Mouse (Mus musculus) erythroblast, embryonic 14.5 days (primary cell): Measurements from ENCODE around the gene Fancg. TPM values are rescaled to one million over a fixed set of nuclear protein-coding genes. Genes with fewer than 3 reads are reported as not detected.

Experiments
- H3K27me3 ChIP-seq: 2 replicates; pipeline ENCODE4 v1.6.1; 2012; ENCODE audit warnings: inconsistent platforms; ENCODE audit not compliant: control insufficient read depth
- H3K36me3 ChIP-seq: 2 replicates; pipeline ENCODE4 v1.6.1; 2012; ENCODE audit warnings: mild to moderate bottlenecking, inconsistent platforms; ENCODE audit not compliant: control insufficient read depth
- H3K4me1 ChIP-seq: 2 replicates; pipeline ENCODE4 v1.6.1; 2012; ENCODE audit warnings: inconsistent platforms; ENCODE audit not compliant: control insufficient read depth
- H3K4me3 ChIP-seq: replicated peaks from 2 replicates; pipeline ENCODE3; 2012; ENCODE audit warnings: moderate library complexity, mild to moderate bottlenecking, inconsistent platforms
- H3K9me3 ChIP-seq: 2 replicates; pipeline ENCODE4 v1.6.1; 2012; ENCODE audit warnings: low read length, inconsistent platforms, mixed read lengths; ENCODE audit not compliant: control insufficient read depth
- GATA1 ChIP-seq: IDR thresholded peaks from 2 replicates; pipeline ENCODE4 v1.6.1; 2012; ENCODE audit warnings: low read length, inconsistent platforms, mixed read lengths
- TAL1 ChIP-seq: IDR thresholded peaks from 3 replicates; pipeline ENCODE4 v1.6.1; 2012; ENCODE audit warnings: low read length, inconsistent platforms, mixed read lengths
- polyA plus RNA-seq: library from polyadenylated mRNA; stranded (reverse); fragments of >175 nt; gene quantifications from 2 replicates; pipeline ENCODE4 v1.2.3, GENCODE M21; 2012

Gene Fancg
- polyA plus RNA-seq, 1 experiment, result 0.62 TPM

DNA sequence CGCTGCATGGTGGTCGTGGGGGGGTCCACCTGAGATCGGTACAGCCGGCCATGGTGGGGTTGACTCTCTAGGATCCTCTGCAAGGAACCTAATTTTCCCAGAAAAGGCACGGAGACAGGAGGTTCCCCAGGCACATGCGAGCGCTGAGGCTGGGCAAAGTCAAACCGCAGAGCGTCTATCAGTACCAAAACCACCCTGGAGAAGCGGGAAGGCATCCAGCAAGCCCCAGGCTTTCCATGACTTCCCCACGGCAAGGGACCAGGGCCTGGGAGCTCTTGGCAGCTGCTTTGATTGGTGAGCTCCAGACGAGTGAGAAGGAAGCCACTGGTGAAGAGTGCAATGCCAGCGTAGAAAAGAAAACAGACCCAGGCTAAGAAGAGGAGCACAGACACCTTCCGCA lies 14.4 kb upstream of the Fancg start:
- H3K9me3 ChIP-seq, result no peaks in the 10 kb centered on the region
- TF ChIP-seq GATA1 (no peak), TAL1 (no peak)
- peaks cover 47% of the 10 kb centered on the region for H3K4me1 ChIP-seq
- H3K36me3 ChIP-seq, result peaks cover 87% of the 10 kb centered on the region
- H3K27me3 ChIP-seq, result no peaks in the 10 kb centered on the region
- peak overlapping the region; percentile 83 for H3K4me3 ChIP-seq

DNA sequence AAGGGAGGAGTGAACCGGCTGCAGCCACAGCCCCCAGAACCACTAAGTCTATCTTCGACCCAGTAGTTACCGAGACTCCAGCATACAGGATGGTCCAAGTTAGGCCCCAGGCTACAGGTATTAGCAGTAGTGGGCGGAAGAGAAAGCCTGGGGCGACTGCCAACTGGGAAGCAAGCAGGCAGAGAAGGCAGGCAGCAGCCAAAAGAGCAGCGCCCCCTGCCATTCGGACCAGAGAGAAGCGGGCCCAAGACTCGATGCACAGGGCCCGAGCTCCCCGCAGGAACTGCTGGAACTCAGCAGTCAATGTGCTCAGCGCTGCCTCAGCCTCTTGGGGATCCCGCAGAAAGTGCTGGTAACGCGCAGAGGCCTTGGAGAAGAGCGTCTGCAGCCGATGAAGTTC lies 11.0 kb upstream of the Fancg start:
- H3K4me1 ChIP-seq, result peaks cover 46% of the 10 kb centered on the region
- no peaks in the 10 kb centered on the region for H3K9me3 ChIP-seq
- H3K4me3 ChIP-seq, result no peak overlapping the region
- peaks cover 83% of the 10 kb centered on the region for H3K36me3 ChIP-seq
- no peaks in the 10 kb centered on the region for H3K27me3 ChIP-seq
- no peak for TF ChIP-seq TAL1
- no peak for TF ChIP-seq GATA1

DNA sequence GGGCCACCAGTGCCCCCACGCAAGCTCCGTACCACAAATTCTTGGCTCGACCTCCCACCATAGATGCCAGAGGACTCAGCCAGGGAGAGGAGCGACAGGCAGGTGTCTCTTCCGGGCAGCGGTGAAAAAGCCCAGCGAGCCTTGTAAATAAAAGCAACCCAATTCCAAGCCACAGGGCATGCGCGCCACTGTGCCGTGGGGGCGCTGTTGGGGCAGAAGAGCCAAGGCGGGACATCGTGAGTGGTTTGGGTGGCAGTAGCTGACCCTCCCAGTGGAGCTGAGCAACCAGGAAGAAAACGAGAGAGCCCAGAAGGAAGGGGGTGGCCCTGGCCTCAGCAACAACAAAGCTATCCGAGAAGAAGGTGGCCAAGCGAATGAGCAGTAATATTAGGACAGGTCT lies 10.6 kb upstream of the Fancg start:
- Histone ChIP-seq H3K9me3 (no peaks in the 10 kb centered on the region), H3K27me3 (no peaks in the 10 kb centered on the region), H3K4me1 (peaks cover 43% of the 10 kb centered on the region), H3K4me3 (no peak overlapping the region), H3K36me3 (peaks cover 80% of the 10 kb centered on the region)
- TF ChIP-seq TAL1 (no peak), GATA1 (no peak)

DNA sequence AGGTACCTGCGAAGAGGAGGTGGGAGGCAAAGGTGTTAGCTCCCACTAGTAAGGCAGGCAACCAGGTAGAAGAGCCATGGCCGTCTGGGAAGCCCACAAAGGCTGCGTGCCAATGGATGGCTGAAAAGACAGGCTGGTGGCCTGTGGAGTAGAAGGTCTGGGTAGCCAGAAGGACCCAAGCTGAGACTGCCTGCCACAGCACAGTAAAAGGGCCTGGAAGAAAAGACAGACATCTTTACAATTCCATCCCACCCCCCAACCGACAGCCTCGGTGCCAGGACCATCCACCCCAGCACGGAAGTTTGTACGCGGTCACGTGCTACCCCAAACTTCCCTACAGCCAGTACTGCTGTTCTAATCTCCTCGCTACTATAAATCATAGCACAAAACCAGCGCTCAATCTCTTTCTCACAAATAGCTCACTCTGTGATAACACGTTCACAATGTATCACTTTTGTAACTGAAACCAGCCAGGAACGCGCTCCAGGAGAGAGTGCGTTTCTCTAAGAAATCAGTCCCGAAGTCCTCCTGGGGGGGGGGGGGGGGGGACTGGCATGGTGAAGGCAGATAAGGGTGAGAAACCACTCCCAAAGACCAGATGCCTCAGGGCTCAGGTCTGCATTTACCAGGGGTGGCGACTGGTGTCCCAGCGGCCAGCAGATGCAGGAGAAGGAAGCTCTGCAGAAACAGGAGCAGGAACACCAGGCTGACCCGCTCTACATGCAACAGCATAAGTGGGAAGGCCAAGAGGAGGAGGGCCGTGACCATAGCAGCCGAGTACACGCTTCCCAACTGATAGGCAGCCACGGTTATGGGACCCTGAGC lies 9.5 kb upstream of the Fancg start:
- Histone ChIP-seq H3K4me3 (peak overlapping the region; percentile 3), H3K27me3 (no peaks in the 10 kb centered on the region), H3K36me3 (peaks cover 79% of the 10 kb centered on the region), H3K4me1 (peaks cover 33% of the 10 kb centered on the region), H3K9me3 (no peaks in the 10 kb centered on the region)
- TF ChIP-seq TAL1, result no peak
- TF ChIP-seq GATA1, result no peak

DNA sequence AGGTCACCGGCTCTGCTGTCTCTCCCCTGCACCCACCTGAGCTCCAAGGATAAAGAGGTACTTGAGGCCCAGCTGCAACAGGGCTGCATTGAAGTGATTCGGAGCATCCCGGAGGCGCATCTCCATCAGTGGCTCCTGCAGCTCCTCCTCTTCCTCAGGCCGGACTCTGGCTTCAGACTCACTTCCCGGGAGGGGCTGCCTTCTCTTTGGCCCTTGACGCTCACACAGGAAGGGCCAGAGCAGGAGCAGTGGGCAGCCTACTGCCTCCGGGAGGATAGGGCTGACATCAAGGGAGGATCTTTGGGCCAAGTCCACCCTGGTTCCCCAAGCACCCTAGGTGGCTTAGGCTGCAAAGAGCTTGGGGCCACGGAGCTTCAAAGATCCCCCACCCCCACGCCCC lies 8.9 kb upstream of the Fancg start:
- Histone ChIP-seq H3K4me3 (no peak overlapping the region), H3K9me3 (no peaks in the 10 kb centered on the region), H3K27me3 (no peaks in the 10 kb centered on the region), H3K4me1 (peaks cover 26% of the 10 kb centered on the region), H3K36me3 (peaks cover 74% of the 10 kb centered on the region)
- TF ChIP-seq TAL1 (no peak), GATA1 (no peak)

DNA sequence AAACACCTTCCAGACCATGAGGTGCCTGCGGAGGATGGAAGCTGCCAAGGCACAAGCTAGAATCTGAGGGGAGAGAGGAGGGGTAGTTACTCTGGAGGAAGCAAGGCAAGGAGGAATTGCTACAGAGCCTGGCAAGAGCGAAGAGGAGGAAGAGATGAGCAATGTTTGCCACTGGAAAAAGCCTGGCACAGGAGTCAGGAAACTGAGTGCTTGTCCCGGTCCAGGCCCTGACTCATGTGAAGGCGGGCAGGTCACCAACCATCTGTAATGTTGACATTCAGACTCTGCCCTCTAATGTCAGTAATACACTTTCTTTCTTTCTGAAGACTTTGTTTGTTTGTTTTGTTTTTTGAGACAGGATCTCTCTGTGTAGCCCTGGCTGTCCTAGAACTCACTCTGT lies 7.8 kb upstream of the Fancg start:
- no peaks in the 10 kb centered on the region for H3K27me3 ChIP-seq
- TF ChIP-seq TAL1, result no peak
- TF ChIP-seq GATA1, result no peak
- peaks cover 23% of the 10 kb centered on the region for H3K4me1 ChIP-seq
- H3K9me3 ChIP-seq, result no peaks in the 10 kb centered on the region
- H3K4me3 ChIP-seq, result no peak overlapping the region
- peaks cover 64% of the 10 kb centered on the region for H3K36me3 ChIP-seq

DNA sequence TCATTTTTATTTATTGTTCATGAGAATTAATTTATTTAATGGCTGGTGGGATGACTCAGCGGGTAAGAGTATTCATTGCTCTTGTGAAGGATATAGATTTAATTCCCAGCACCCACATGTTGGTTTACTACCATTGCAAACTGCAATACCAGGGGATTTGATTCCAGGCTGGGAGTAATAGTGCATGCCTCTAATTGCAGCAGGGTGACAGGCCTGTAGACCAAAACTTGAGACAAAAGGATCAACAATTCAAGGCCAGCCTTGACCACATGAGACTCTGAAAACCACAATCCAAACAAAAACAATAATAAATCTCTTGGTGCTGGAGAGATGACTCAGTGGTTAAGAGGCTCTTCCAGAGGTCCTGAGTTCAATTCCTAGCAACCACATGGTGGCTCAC lies 1.8 kb upstream of the Fancg start:
- H3K9me3 ChIP-seq, result no peaks in the 10 kb centered on the region
- no peaks in the 10 kb centered on the region for H3K27me3 ChIP-seq
- H3K36me3 ChIP-seq, result peaks cover 12% of the 10 kb centered on the region
- TF ChIP-seq TAL1 (no peak), GATA1 (no peak)
- no peak overlapping the region for H3K4me3 ChIP-seq
- peaks cover 18% of the 10 kb centered on the region for H3K4me1 ChIP-seq

DNA sequence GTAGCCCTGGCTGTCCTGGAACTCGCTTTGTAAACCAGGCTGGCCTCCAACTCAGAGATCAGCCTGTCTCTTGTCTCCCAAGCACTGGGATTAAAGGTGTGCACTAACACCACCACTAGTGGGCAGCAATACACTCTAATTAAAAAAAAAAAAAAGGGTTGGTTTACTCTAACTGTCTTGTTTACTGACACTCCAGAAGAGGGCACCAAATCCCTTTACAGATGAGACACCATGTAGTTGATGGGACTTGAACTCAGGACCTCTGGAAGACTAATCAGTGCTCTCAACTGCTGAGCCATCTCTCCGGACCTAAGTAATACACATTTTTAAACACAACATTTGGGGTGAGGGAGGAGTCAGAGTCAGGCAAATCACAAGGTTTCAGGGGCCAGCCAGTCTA lies 4.5 kb downstream of the Fancg start:
- TF ChIP-seq TAL1 (no peak), GATA1 (no peak)
- no peaks in the 10 kb centered on the region for H3K27me3 ChIP-seq
- peaks cover 32% of the 10 kb centered on the region for H3K36me3 ChIP-seq
- H3K9me3 ChIP-seq, result no peaks in the 10 kb centered on the region
- peaks cover 30% of the 10 kb centered on the region for H3K4me1 ChIP-seq
- H3K4me3 ChIP-seq, result no peak overlapping the region

DNA sequence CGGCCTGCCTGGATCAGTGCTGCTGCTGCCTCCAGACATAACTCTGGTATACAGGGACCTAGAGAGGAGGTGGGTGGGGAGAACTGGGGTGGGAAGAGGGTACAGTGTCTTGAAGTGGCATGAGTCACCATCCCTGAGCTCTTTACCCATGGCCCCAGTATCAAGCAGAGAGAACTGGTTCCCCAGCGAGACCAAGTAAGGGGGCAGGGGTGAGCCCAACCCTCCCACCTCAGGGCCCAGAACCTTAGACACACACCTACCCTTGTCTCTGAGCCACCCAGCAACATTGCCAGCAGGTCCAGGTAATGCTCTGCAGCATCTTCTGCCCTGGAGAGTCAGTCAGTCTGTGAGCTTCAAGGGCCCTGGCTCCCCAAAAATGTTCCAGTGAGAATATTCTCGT lies 5.4 kb downstream of the Fancg start:
- no peaks in the 10 kb centered on the region for H3K27me3 ChIP-seq
- no peaks in the 10 kb centered on the region for H3K9me3 ChIP-seq
- no peak overlapping the region for H3K4me3 ChIP-seq
- peaks cover 32% of the 10 kb centered on the region for H3K36me3 ChIP-seq
- no peak for TF ChIP-seq TAL1
- no peak for TF ChIP-seq GATA1
- peaks cover 30% of the 10 kb centered on the region for H3K4me1 ChIP-seq
